Comparison of ENCODE assay signal across 21 mouse cellular contexts in the genomic region with DNA sequence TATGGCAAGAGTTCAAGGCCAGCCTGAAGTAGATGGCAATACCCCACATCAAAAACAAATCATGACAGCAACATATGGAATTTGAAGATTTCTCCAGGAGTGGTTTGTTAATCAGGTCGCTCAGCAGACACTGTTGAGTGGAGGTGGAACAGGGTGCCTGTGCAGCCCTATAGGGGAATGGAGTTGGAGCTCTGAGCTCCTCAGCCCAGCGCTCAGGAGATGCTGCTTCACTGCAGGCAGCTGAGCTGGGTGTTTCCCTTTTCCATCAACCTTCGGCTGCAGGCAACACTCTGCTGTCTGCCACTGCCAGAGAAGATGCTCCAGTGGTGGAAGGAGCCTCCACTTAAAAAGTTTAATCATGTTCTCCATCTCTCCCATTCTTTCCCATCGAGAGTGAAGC.
DNase-seq lines count a peak whose midpoint lies in the region; ATAC-seq and TF ChIP-seq lines count a peak whose summit lies in the region.
"Had no signal": no experiment of that assay in that cellular context is flagged by ENCODE, and none has a peak within 500 bp of the region (broad histone marks: within the 10 kb centered on the region; RNA-seq: fewer than 3 reads in every experiment).

No protein-coding gene starts in this region.

- DNase-seq in cerebellum, adult 2 months = no peak
- DNase-seq in cerebellum, adult 9-10 months = no peak
- DNase-seq in frontal cortex, postnatal 14 days (ENCODE audit: low spot score in 2 of 2) = no peak
- peak; percentile 74 for DNase-seq in heart, adult 11 months
- no peak for DNase-seq in heart, adult 18-20 months
- DNase-seq in heart, embryonic 10.5 days (ENCODE audit: low spot score) = peak; percentile 70
- no peak for DNase-seq in heart, postnatal 10 days
- DNase-seq: adrenal gland, adult 2 months; adrenal gland, adult 8-10 months; adrenal gland, postnatal 10 days; adrenal gland, postnatal 14 days; adrenal gland, postnatal 25 days; adrenal gland, postnatal 36 days; B cell, adult 2 months; cerebellum, adult 11 months; cerebellum, adult 11-12 months had no signal

- intact Hi-C loops in heart, postnatal 10 days (cut with DNase I) = no loop called here

- WGBS in cerebellum, adult 2 months = 76% methylated on average over 4 of the region's 4 CpGs
- WGBS in heart, embryonic 10.5 days = 78% methylated on average over 4 of the region's 4 CpGs

- H3K27ac ChIP-seq in cerebellum, adult 2 months (ENCODE audit: insufficient read depth, low read length) = peak overlapping the region; percentile 30; the same call in 1 of the 2 replicates
- no peak overlapping the region for H3K27ac ChIP-seq in heart, embryonic 10.5 days

- no peak for TF ChIP-seq CTCF in cerebellum, adult 2 months (IDR thresholded peaks at IDR 0.05; ENCODE audit: borderline replicate concordance, insufficient read depth, low read depth, low read length)

- no peaks in the 10 kb centered on the region for H3K27me3 ChIP-seq in cerebellum, adult 2 months (ENCODE audit: control insufficient read depth, insufficient read depth, low read length)
- H3K27me3 ChIP-seq in heart, embryonic 10.5 days (ENCODE audit: insufficient read depth, poor library complexity, severe bottlenecking) = no peaks in the 10 kb centered on the region
- H3K27me3 ChIP-seq: CH12.LX, Patski had no signal

- no peak overlapping the region for H3K4me3 ChIP-seq in cerebellum, adult 2 months (replicated peaks; ENCODE audit: insufficient read depth, low read depth, low read length)
- no peak overlapping the region for H3K4me3 ChIP-seq in heart, embryonic 10.5 days

- no peaks in the 10 kb centered on the region for H3K36me3 ChIP-seq in heart, embryonic 10.5 days
- H3K36me3 ChIP-seq: G1E had no signal

- no peak for TF ChIP-seq POLR2A in cerebellum, adult 2 months (IDR thresholded peaks at IDR 0.05; ENCODE audit: borderline replicate concordance, insufficient read depth, low read length)

- peaks cover 26% of the 10 kb centered on the region for H3K4me1 ChIP-seq in cerebellum, adult 2 months (ENCODE audit: control insufficient read depth, insufficient read depth, low read length)
- peaks cover 5% of the 10 kb centered on the region; the same call in 1 of the 2 replicates for H3K4me1 ChIP-seq in heart, embryonic 10.5 days

- ATAC-seq in frontal cortex, adult (ENCODE audit: low TSS enrichment) = peak; percentile 51
- ATAC-seq: CD4-positive, CD25-positive, alpha-beta regulatory T cell, adult 4 months; Patski had no signal

- H3K9me3 ChIP-seq in heart, embryonic 10.5 days = no peaks in the 10 kb centered on the region

Comparison
In these comparisons a context has a peak if more than half of its experiments do, and no peak if none do; other contexts are left out.
1. DNase-seq: peak in heart, adult 11 months (single experiment) and heart, embryonic 10.5 days (single experiment); none in cerebellum, adult 2 months (0 of 2), cerebellum, adult 9-10 months (single experiment), frontal cortex, postnatal 14 days (0 of 2), heart, adult 18-20 months (0 of 2) and heart, postnatal 10 days (0 of 2).